Mouse (Mus musculus): Measurements from ENCODE around the gene Atf5.

Atf5 gene

DNA sequence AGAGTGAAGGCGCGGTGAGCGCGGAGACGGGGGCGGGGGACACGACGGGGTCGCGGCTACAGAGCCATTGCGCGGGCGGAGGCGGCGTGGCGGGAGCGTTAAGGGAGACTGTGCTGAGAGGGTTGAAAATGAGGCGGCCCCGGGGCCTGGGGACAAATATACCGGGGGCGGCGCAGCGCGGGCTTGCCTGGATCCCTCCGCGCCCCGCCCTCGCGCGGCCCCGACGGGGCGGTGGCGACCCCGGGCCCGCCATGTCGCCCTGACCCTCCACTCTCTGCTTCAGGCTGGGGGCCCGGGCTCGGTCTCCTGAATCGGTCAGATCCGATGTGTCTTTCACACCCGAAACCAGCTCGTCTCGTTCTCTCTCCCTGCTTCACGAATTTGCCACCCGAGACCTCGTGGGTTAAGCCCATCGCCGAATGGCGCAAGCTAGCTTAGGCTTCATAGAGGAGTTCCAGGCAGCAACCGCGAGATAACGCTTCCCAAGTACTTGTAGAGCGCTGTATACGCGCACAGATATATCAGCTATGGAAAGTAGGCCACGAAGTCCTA is at the start of gene Atf5:
Atf5 (minus strand) TSS at position 189 of the 552 bp plus-strand sequence.
- DNase-seq (ENCODE audit: low spot score) = no peak

DNA sequence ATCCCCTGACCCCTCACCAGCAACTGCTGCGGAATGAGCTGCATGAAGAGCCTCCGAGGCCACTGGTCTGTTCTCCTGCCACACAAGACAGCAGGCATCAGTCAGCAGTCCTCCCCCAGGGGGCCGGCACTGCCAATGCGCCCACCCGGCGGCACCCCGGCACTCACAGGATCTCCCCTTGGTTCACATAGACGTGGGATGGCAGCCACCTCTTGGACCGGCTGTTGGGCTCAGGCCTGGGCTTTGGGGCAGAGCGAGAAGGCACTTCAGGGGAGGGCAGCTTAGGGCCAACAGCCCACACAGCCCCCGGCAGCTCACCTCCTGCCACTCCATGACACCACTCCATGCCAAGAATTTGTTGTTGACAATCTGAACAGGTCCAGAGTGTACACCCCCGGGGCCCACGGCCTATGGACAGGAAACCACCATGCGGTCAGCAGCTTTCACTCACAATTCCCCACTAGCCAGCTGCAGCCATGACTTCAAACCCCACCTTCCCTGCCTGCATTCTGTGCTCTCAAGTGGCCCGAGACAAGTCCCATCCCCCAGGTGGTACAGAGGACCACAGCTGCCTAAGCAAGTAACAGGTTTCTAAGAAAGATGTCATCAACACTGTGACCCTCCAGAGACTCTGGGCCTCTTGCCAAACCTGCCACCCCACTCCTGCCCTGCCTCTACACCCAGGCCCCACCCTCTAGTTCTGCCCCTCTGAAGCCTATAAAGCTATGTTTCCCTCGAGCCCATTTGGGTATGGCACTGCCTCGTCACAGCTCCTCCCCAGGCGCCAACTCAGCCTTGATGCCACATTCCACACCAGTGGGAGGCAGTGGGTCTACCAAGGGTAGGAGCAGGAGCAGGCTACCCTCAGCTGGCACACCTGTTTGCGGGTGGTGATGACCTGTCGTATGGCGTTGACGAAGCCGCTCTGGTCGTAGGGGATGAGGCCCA is 48.4 kb upstream of the Atf5 start:
- DNase-seq (ENCODE audit: low spot score) = no peak

DNA sequence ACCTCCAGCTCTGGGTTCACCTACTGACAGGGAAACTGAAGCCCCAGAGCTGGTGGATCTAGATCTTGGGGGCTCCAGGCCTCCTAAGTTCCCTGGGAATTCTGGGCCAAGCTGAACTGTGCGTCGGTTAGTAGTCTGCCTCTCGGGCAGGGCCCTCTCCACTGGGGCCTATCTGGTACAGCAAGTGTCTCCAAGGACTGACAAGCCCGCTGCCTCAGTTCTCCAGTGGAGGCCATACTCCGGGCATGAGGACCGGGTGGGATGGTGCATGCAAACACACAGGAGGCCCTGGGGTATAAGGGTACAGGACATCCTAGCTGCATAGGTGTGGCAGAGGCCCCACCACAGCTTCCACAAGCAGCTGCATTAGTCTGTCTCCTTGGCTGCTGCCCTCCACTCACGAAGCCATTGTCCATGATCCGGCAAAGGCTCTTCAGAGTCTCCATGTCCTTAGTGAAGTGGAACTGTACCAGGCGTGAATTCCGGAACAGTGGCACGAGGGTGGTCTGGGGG is 47.6 kb upstream of the Atf5 start:
- DNase-seq (ENCODE audit: low spot score) = no peak

DNA sequence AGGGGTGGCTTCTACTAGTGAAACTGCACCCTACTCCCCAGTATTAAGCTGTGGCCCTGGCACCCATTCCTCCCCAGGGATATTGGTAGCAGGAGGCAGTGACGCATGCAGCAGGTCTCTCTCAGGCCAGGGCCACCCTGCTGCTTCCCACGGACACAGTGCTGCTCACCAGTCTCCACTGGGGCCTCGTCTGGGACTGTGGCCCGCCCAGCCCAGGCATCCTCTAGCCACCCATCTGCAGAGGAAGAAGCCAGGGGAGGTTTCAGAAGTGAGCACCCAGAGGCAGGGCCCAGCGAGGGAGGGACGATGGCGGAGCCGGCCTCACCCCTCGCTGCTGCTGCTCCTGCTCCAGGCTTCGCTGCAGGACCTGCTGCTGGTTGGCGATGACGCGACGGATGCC is 46.8 kb upstream of the Atf5 start:
- DNase-seq (ENCODE audit: low spot score) = no peak

DNA sequence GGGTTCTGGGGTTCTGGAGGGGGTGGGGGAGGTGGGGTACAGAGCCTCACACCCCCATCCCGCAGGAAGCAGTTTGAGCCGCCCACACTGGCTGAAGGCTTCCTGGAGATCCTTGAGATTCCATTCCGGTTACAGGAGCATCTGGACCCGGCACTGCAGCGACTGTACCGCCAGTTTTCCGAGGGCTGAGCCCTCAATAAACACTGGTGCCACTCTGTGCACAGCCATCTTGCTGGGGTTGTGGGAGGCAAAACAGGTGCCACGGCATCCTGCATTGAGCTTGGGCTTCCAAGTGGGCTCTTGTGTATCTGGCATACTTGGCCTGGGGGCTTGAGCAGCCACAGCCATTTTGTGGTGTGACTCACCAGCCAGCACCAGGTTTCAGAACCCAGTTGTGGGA is 46.0 kb upstream of the Atf5 start:
- no peak for DNase-seq (ENCODE audit: low spot score)

DNA sequence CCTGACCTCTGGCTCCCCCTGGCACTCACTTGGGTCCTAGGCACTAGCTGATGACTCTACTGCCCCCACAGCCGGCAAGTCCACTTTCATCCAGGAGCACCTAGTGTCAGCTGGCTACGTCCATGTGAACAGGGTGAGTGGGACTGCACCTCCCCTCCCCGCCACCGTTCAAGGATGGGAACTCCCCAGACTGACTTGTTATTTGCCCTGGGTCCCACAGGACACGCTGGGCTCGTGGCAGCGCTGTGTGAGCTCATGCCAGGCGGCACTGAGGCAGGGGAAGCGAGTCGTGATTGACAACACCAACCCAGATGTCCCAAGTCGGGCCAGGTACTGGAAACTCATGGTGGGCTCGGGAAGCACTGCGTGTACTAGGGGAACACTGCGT is 45.0 kb upstream of the Atf5 start:
- DNase-seq (ENCODE audit: low spot score) = no peak

DNA sequence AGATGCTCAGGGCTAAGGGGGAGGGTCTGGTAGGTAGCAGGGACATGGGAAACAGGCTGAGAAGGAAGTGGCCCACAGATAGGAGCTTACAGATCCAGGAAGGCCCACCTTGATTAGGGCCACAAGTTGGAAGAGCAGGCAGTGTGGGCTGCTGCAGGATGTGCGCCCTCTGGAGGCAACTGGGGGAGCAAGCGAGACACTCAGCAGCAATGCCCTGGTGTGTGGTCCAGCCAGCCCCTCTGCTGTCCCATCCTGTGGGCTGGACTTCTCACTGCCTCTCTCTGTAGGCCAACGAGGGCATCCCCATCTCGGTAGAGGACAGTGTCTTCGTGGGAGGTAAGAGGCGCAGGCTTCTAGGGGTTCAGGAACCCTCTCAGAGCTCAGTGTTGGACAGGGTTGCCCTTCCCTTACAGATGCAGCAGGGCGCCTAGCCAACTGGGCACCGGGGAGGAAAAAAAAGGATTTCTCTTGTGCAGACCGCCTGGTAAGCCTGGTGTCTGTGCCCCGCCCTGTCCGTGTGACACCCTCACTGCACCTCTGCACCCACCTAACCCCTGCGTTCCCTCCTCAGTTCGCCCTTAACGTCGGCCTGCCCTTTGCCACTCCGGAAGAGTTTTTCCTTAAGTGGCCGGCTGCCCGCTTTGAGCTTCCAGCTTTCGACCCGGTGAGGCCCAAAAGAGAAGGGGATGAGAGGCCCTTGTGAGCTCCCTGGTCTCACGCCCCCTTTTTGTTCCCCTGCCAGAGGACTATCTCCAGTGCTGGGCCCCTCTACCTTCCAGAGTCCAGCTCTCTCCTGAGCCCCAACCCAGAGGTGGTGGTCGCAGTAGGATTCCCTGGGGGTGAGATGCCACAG is 44.3 kb upstream of the Atf5 start:
- no peak for DNase-seq (ENCODE audit: low spot score)

DNA sequence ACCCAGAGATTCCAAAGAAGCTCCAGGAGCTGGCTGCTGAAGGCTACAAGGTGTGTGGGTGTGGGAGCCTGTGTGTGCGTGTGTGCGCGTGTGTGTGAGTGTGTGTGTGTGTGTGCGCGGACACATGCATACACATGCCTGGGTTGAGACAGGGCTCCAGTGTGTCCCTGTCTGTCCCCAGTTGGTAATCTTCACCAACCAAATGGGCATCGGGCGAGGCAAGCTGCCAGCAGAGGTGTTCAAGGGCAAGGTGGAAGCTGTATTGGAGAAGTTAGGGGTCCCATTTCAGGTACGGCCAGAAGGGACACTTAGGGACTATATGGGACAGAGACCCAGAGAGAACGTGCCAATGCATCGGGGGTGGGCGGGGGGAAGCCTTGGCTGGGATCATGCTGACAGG is 43.4 kb upstream of the Atf5 start:
- DNase-seq (ENCODE audit: low spot score) = no peak

DNA sequence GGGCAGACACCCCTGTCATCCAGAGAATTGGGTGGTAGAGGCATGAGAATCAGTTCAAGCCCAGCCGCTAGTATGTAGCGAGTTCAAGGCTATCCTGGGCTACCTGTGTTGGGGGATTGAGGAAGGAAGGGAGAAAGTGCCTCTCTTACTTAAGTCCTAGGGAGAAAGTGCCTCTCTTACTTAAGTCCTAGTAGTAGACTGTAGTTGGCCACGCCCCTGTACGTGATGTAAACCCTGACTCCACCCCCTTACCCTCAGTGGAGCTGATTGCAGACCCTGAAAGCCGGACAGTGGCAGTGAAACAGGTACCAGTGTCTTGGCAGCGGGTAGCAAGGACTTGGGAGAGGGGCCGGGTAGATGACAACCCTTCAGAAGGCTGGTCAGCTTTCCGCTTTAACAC is 41.4 kb upstream of the Atf5 start:
- no peak for DNase-seq (ENCODE audit: low spot score)

DNA sequence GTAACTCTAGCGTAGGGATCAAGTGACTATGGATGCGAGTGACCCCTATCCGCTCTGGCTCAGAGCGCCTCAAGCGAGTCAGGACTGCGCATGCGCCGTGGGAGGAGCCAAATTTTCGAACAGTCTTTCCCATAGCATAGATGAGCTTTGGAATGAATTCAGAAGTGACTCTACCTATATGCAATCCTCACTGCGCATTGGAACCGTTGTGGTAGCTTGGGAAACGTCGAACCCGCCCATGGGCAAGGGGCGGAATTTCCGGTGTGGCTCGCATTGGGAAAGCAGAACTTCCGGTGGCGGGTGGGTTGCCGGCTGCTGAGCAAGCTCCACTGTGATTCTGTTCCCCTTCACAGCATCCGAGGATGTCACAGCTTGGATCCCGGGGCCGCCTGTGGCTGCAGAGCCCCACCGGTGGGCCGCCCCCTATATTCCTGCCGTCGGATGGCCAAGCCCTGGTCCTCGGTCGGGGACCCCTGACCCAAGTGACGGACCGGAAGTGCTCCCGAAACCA is 40.6 kb upstream of the Atf5 start, which contains the start of gene Pnkp:
Pnkp (plus strand) TSS at position 98 of the 511 bp plus-strand sequence.
- DNase-seq (ENCODE audit: low spot score) = no peak

DNA sequence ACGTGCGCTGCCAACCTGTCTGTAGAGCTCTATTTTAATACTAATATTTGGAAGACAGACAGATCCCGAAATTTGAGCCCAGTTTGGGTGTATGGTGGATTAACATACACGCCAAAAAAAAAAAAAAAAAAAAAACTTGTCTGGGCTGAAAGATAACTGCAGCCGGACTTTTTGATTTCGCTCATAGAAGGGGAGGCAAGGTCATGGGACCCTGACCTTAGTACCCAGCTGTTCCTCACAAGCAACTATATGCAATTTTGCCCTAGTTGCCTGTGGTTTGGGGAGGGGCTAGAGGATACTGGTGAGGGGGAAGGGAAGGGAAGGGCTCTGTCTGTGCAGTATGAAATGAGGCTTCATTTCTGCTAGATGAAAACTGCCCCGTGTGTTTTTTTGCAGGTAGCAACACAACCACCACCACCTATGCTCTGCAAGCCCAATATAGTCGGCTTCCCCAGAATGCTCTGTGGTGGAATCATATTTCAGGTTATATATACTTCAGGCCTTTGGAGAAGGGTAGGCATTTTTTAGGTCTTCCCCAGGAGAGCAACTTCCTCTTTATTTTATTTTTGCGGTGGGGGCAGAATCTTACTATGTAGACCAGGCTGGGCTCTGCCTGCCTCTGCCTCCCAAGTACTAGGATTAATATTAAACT is 39.9 kb upstream of the Atf5 start:
- no peak for DNase-seq (ENCODE audit: low spot score)

DNA sequence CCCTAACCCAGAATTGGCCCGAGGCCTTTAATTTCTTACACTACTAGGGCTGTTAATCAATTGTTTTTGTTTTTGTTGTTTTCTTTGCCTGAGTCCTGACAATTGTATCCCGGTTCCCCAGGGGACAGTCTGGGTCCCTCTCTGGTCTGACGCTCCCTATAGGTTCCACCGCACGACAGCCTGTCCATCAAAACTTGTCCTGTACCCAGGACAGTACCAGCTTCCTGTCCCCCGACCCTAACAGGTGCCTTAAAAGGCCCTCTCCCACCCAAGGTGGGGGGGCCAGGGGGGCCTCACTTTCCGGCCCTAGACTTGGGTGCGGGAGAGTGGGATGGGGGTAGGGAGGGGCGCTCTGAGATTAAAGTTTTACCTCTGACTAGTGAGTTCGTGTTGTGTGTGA is 38.6 kb upstream of the Atf5 start:
- no peak for DNase-seq (ENCODE audit: low spot score)

DNA sequence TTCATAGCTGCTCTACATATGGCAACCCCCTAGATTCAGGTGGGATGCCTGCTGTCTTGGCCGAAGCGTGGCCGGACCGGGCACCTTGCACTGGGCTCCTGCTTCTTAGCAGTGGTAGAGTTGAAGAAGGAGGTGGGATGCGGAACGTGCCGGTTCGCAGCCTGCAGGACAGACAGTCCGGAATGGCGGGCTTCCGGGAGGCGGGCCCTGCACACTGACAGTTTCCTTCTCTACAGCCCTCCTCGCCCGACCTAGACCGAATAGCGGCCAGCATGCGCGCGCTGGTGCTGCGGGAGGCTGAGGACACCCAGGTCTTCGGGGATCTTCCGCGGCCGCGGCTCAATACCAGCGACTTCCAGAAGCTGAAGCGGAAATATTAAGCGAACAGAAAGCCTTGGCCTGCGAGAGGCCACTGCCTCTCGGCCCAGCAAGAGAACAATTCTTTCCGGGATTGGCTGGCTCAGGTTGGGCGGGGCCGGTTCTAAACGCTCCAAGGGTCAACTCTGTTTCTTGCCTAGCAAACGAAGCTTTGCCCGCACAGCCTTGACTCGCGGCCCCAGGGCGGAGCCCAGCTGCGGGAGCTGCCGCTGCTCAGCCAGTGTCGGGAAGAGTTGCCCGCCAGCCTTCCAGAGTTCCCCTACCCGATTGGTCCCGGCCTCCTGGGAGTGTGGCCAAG is 38.0 kb upstream of the Atf5 start:
- no peak for DNase-seq (ENCODE audit: low spot score)

DNA sequence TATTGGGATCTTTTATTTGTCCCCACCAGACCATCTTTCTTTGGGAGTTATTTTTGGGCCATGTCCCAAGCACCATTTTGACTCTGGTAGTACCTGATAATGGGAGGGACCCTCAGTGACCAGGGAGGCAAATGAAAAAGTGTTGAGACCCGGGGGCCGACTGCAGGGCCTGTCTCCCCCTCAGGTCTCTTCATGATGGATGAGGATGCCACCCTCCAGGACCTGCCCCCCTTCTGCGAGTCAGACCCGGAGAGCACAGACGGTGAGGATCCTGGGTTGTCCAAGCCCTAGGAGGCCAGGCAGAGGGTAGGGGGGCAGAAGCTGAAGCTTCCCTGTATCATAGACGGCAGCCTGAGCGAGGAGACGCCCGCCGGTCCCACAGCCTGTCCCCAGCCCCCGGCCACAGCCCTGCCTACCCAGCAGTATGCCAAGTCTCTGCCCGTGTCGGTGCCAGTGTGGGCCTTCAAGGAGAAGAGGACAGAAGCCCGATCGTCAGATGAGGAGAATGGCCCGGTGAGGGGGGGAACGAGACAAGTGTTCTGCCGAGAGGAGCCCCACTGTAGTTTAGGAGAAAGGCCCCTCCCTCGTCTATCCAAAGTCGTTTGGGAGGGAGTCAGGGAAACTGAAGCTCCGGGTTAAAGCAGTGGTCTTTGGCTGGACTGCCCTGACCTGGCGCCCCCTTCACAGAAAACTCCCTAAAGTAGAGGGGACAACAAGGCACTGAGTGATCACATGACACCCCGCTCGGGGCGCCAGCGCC is 37.3 kb upstream of the Atf5 start:
- DNase-seq (ENCODE audit: low spot score) = no peak

DNA sequence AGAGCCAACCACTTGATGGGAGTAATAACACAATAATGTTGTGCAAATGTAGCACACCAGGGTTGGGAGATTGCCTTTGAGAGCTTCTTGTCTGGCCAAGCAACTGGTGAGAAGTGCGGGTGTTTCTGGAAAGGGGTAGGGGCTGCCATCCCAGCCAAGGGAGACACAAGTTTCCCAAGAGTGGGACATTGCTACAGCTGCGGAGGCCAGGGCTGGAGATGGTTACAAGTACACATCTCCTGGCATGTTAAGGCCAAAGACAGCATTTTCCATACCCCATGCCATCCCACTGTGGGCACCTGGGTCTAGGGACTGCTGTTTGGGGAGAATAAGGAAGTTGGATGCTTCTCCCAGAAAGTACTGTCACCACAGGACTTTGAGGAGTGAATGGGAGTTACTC is 36.6 kb upstream of the Atf5 start:
- DNase-seq (ENCODE audit: low spot score) = no peak

DNA sequence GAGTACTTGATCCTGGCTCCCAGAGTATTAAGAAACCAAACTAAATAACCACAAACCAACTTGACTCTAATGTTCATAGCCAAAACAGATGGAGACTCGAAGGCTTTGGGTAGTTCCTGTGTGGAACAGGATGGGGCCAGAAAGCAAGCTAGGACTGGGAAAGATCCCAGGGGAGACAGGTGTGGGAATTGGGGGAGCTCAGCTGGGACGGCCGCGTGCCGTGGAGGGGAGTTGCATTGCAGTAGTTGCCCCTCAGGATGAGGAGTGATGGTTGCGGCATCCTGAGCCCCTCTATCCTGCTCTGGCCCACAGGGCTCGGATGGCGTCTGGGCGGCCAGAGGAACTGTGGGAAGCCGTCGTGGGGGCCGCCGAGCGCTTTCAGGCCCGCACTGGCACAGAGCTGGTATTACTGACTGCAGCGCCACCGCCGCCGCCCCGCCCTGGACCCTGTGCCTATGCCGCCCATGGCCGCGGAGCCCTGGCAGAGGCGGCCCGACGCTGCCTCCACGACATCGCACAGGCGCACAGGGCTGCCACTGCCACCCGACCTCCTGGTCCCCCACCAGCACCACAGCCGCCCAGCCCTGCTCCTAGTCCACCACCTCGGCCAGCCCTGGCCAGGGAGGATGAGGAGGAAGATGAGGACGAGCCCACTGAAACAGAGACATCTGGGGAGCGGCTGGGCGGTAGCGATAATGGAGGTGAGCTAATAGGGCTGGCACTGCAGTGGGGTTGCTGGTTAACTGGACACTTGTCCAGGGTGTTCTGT is 36.0 kb upstream of the Atf5 start:
- no peak for DNase-seq (ENCODE audit: low spot score)

DNA sequence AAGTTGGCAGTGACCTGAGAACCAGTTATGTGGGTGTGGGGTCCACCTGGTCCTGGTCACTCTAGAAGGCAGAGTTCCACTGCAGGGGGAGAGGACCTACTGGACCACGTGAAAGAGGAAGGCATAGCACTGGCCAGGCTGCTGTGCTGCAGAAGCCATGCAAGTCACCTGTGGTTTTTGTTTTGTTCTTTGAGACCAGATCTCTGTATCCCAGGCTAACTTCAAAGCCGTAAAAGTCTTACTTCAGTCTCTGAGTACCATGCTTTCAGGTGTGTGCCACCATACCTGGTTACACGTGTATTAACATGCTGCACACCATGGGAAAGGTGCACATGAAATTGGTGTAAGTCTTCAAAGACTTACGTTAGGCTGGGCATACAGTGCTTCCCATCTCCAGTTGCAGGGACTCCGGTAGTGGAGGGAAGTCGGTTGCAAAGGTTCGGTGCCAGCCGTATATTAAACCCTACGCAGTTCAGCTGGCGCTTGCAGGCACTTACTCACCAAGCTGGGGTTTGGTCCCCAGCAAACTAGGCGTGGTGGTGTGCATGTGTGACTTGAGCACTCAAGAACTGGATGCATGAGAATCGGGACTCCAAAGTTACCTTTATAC is 35.3 kb upstream of the Atf5 start:
- DNase-seq (ENCODE audit: low spot score) = no peak

DNA sequence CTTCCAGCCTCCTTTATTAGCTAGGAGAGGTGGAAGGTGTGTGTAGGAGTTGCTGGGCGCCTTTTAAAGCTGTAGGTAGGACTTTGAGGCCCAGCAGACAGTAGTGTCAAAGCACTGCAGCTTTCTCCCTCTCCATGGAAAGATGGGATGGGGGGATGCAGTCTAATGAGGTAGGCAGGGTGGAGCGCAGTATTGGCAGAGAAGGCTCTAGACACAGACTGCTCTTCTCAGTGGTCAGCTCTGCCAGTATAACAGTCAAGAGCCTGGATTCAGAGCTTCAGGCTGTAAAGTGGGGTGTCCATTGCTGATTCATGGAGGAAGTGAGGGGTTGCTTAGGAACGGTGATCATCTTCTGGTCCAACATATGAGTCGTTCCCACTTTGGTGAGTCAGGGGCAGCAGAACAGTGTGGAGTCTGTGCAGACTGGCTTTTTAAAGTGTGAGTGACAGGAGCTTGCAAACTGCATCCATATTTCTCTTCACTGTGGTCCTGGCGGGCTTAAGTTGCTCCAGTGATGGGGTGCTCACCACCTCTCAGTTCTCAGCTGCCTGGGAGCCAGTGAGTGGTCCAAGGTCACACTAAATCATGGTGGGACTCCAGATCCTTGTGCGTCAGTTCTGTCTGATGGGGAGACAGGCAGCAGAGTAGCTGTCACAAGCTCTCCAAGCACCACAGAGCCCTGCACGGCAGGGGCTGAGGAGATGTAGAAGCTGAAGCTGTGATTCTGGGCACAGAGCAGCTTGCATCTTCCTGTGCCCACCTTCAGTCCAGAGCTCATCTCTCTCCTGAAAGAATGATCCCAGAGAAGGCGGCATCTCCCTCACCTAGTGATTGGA is 34.5 kb upstream of the Atf5 start:
- DNase-seq (ENCODE audit: low spot score) = no peak

All from urinary bladder, postnatal 10 days (tissue).